Mouse (Mus musculus): Measurements from ENCODE around the gene Lcorl. TPM values are rescaled to one million over a fixed set of nuclear protein-coding genes. Genes with fewer than 3 reads are reported as not detected.
"Not testable (repeated sequence)": the region's sequence is repeated elsewhere in the genome, so short reads cannot be mapped to it uniquely, and the experiment has no call there.

Gene Lcorl
- total RNA-seq, 2 experiments from 2014 or later: 17.4 to 17.9 TPM

DNA sequence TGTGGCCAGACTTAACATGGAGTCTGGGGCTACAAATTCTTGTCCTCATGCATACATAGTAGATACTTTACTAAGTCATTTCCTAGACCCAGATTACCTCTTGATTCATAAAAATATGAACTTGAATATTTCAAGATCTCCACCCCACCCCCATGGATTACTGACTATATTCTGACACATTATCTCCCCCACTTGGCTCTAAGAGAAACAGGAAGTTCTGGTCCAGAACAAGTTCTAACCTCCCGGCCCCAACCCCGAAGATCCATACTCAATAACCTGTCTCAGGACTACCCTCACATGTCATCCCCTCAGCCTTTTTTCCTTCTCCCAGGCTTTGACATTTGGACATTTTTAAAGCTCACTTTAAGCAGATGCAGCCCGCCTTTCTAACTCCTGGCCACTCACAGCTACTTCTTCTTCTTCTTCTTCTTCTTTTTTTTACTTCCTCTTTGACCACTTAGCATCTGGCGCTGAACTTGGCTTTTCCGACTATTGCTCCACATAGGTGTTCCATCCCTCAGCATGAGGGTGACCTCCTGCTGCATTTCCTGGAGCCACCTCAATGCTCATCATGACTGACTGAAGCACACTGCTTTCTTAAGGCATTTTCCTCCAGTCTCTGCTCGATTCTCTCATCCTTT lies 138.4 kb downstream of the Lcorl start:
- DNase-seq (ENCODE audit: low spot score in 2 of 2): no peak

- DNase-seq (ENCODE audit: low spot score in 2 of 2): no peak
Measured at GRCm38 (mm10) chr5:45709653-45710052, 147.8 kb downstream of the Lcorl start.

DNA sequence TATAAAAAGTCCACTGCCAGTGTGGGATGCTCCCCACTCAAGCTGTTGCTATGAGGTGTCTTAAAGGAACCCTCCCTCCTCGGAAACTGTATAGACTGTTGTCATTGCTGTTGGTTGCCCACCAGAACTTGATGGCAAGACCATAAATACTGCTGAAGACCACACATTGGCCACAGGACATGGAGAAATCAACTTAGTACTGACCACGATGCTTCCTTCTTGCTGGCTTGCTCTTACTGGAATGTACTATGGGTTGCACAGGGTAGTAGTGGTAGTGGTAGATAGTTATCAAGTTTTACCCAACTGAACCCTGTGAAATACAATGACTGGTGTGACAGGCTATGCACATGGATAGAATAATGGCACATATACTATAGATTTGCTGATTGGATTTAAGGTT lies 150.6 kb downstream of the Lcorl start:
- no peak for DNase-seq (ENCODE audit: low spot score in 2 of 2)

- no peak for DNase-seq (ENCODE audit: low spot score in 2 of 2)
Measured at GRCm38 (mm10) chr5:45691678-45692077, 165.7 kb downstream of the Lcorl start.

DNA sequence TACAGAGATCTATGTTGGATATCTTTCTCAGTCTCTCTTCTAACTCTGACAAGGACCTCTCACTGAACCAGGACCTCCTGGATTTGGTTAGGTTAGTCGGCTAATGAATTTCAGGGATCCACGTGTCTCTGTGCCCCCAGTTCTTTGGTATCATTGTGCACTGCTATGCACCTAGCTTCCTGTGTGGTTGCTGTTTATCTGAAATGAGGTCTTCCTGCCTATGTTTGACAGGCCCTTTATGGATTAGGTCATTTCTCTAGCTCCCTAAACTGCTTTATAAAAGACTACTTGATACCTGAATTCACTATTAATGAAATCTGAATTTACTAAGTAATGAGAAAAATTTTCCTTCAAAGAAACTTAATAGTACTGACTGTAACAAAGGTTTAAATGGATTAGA lies 166.6 kb downstream of the Lcorl start:
- DNase-seq (ENCODE audit: low spot score in 2 of 2): no peak

DNA sequence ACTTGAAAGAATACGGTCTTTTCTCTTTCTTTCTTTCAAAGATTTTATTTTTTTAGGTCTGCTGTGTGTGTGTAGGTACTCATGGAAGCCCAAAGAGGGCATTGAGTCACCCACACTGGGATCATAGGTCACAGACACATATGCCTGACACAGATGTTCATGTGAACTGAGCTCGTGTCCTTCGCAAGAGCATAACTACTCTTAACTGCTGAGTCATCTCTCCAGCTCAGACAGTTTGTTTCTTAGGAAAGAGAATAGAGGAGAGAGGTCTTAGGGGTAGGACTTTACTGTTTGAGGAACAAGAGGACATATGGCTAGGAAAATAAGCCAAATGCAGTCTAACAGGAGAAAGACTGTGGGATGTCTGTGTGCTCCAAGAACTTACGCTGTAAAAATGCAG lies 168.3 kb downstream of the Lcorl start:
- DNase-seq (ENCODE audit: low spot score in 2 of 2): no peak

GRCm38 (mm10) chr5:45686223-45686622 lies 171.2 kb downstream of the Lcorl start:
- DNase-seq (ENCODE audit: low spot score in 2 of 2): no peak

DNA sequence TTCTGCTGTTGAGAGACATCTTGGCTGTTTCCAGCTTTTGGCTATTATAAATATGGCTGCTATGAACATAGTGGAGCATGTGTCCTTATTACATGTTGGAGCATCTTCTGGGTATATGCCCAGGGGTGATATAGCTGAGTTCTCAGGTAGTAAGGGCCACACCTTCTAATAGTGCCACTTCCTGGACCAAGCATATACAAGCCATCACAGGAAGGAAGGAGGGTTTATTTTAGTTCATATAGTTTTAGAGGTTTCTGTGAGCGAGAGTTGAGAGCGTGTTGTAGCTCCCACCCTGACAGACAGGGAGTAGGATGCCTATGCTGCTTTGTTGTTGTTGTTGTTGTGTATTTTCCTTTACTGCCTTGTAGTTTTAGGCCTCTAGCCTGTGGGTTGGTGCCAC lies 172.2 kb downstream of the Lcorl start:
- DNase-seq (ENCODE audit: low spot score in 2 of 2): no peak

DNA sequence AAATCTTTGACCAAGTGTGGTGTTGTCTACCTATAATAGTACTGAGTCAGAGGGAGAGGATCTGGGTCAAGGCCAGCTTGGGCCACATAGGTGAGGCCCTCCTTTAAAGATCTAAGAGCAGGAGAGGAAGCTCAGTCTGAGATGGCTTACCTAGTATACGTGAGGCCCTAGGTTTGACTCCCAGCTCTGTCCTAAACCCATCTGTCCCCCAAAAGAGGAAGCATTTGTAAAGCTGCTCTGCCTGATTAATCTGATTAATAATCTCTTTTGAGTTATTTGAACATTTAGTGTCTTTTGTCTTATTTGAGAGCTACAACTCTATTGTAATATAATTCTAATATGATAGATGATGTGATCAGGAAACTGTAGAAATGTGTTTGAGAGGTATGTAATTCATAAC lies 174.0 kb downstream of the Lcorl start:
- DNase-seq (ENCODE audit: low spot score in 2 of 2): no peak

DNA sequence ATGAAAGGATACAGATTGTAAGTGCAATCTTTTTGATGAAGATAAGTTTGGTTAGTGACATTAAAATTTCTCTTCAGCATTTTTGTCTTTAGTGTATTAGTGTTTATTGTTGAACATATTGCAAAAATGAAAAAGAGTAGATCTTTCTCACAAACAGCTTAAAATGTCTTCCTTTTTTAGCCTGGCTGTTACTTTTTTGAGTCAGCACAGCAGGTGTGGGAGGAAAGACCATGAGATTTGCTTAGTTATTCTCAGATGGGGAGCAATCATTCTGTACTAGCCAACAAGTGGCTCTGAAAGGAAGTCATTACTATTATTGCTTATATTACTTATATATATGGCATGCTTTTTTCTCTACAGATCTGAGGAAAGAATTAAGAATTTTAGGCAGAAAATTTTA lies 177.5 kb downstream of the Lcorl start:
- no peak for DNase-seq (ENCODE audit: low spot score in 2 of 2)

GRCm38 (mm10) chr5:45677639-45678038 lies 179.8 kb downstream of the Lcorl start:
- DNase-seq (ENCODE audit: low spot score in 2 of 2): no peak

DNA sequence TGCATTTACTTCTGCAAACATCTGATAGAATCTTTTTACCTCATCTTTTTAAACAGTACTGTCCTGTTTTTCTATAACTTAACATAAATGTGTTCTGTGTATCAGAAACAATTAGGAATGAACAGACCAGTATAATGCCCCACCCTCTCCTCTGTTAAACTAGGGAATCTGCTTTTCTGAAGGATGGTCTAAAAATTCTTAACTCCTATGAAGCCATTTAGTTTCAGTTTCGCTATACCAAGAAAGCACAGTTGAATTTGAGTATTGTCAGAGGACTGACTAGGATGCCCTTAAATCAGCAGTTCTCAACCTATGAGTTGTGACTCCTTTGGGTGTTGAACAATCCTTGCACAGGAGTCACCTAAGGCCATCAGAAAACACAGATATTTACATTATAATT lies 182.4 kb downstream of the Lcorl start:
- DNase-seq (ENCODE audit: low spot score in 2 of 2): no peak

DNA sequence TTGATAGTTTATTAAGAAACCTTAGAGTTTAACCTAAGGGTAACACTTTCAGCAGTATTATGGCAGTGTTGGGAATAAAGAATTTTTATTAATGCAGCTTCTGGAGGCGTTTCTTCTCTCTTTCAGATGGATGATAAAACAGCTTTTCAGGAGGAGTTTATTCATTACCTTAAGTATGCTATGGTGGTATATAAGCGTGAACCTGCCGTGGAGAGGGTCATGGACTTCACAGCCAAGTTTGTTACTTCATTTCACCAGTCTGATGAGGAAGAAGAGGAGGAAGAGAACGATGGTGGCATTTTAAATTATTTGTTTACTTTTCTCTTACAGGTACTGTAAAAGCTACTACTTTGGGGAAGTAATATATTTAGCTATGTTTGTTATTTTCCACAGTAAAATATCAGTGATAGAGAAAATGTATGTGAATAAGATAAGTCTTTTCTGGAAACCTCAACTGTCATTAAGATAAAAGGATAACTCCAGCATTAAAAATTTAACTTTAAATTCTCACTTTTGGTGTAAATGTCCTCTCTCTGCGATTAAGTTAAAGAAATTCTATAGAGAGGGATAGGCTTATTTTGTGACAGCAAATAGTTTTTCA lies 186.4 kb downstream of the Lcorl start:
- DNase-seq (ENCODE audit: low spot score in 2 of 2): no peak

GRCm38 (mm10) chr5:45670280-45670670 lies 187.1 kb downstream of the Lcorl start:
- DNase-seq (ENCODE audit: low spot score in 2 of 2): no peak

DNA sequence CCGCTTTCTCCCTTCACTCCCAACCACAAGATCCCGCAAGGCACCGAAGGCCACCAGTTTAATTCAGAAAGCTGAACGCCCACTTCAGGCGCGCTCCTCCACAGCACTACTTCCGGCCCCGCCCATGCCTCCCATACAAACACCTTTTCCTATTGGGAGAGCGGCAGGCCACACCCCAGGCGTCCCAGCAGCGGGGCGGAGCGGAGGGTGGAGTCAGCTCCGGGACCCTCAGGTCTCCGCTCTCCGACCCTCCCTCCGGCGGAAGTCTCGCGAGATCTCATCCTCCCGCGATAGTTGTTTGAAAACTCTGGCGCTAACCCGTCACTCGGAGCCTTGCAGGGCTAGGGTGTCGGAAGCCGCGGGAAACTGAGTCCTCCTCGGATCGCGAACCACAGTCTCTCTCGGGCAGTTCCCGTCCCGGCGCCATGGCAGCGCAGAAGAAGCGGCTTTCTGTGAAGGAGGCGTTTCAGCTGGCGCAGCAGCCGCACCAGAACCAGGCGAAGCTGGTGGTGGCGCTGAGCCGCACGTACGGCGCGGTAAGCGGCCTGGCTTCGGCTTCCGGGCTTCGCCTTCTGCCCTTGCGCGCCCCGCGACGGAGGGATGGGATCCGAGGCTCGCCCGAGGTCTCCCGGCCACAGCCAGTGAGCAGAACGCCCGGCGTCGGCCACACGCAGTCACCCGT lies 187.7 kb downstream of the Lcorl start, which contains the start of gene Ncapg:
Ncapg (plus strand) TSS at position 322 of the 682 bp plus-strand sequence.
- peak; percentile 99 for DNase-seq (ENCODE audit: low spot score in 2 of 2)

DNA sequence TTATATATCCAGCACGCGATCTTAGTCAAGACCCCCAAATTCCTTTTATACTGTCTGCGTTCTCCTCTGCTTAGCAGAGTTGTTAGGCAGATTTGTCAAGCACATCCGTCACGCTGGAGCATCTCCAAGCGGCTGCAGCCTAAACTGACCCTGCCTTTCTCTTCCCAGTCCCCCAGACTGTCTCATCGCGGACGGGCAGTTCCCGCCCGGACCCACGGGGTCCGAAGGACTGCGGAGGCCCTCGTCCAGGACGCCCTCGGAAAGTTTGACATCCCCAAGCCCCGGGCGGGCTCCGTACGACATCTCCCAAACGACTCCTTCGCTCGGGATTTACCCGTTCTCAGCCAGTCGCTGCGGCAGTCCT lies 188.2 kb downstream of the Lcorl start:
- DNase-seq (ENCODE audit: low spot score in 2 of 2): peak in 1 of 2 experiments; percentile 22

DNA sequence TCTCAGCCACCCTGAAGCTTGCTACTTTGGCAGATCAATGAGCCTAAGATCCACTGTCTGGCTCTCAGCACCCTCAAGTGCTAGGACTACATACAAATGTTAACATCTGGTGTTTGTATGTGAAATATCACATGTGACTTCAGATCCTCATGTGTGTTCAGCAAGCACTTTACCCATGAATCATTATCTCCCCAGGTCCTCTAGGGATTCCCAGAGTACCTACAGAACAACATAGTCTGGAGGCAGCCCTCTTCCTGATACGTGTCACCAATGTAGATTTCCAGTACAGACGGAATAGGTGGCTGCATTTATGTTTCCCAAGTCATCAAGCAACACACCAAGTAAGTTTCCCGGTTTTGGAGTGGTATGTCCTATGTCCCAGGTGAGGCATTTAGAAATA lies 188.6 kb downstream of the Lcorl start:
- no peak for DNase-seq (ENCODE audit: low spot score in 2 of 2)

DNA sequence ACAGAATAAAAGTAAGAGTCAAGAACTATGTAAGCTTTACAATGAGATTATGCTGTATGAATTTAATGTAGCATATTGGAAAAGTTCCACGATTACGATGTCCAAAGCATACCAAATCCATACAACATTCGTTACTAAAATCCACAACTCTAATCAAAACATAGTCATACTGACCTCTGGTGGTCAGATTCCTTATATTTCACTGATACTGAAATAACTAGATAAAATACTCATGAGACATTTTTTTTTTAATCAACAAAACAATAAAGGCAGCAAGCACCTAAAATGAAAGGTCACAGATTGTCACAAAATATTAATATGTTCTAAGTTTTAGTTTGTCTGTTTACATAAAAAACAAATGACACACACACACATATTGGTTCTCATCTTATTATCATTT lies 189.1 kb downstream of the Lcorl start:
- DNase-seq (ENCODE audit: low spot score in 2 of 2): no peak

DNA sequence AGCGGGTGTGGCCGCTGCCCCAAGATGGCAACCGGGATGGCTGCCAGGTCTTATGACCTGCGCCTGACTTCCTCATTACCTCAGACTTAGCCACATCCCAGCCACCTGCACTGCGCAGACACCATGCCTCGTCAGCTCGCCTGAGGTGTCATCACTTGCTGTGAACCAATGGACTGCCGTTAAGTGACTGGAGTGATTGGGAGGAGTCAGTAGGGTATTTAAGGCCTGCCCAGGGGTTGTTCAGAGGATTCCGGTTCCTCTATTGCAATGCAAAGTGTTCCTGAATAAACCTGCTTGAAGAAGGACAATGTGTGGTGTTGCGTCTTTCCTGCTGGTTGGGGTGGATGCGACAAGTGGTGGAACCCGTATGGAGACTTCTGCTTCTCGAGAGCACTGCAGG lies 199.0 kb downstream of the Lcorl start:
- not testable (repeated sequence) for DNase-seq (ENCODE audit: low spot score in 2 of 2)

DNA sequence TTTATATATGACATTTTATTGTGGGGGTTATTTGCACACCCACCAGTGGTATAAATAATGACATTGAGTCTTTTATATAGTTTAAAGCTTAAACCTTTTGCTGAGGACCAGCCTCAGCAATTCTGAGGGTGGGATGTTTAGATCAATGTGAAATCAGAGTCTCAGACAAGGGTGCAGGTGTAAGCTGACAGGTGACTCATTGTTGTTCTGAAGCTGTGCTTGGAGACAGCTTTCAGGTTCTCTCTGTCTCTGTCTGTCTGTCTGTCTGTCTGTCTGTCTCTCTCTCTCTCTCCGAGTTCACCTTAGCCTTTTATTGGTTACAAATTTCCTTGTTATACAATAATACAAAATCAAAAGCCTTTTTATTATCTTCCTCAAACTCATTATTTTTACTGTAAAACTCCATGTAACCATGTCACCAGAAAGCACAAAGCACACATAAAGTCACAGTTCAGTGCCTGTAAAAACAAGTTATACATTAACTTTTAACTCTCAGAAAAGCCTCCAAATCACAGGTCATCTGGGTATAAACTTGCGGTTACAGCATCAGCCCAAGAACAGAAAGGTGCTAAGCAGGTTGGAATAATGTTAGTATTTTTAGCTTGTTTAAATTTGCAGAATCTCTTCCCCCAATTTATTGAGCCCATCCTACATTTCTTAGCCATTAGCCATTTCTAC lies 206.2 kb downstream of the Lcorl start:
- no peak for DNase-seq (ENCODE audit: low spot score in 2 of 2)
